Comparison of ENCODE assay signal across 12 mouse cellular contexts in the genomic region with DNA sequence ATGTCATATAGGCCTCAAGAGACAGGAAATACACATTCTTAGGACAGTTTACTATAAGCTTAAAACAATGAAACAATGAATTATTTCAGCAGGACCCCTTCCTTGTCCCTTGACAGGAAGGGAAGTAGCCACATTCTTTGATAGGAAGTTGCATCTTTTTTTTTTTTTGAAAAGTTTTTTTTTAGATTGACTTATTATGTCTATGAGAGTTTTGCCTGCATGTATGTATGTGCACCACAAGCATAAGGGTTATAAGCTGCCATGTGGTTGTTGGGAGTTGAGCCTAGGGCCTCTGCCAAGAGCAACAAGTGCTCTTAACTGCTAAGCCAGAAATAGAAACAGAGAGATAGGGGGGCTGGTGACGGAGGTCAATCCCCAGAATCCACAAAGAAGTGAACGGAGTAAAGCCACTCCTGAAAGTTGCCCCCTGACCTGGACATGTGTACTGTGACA. TPM values are rescaled to one million over a fixed set of nuclear protein-coding genes. Genes with fewer than 3 reads are reported as not detected.
DNase-seq lines count a peak whose midpoint lies in the region; ATAC-seq and TF ChIP-seq lines count a peak whose summit lies in the region.
"Had no signal": no experiment of that assay in that cellular context is flagged by ENCODE, and none has a peak within 500 bp of the region (broad histone marks: within the 10 kb centered on the region; RNA-seq: fewer than 3 reads in every experiment).

No protein-coding gene starts in this region.

- TF ChIP-seq CTCF in gastrocnemius, adult 2 months (IDR thresholded peaks at IDR 0.05) = no peak

- H3K36me3 ChIP-seq in liver, embryonic 12.5 days = peaks cover 79% of the 10 kb centered on the region

- no peak for ATAC-seq in liver, embryonic 12.5 days
- ATAC-seq in granulocyte monocyte progenitor cell, adult 5-6 weeks (replicated peaks; ENCODE audit: poor library complexity, severe bottlenecking) = no peak

- no peak overlapping the region for H3K4me2 ChIP-seq in liver, embryonic 12.5 days
- H3K4me2 ChIP-seq: midbrain, embryonic 12.5 days had no signal

- DNase-seq in gastrocnemius, adult 2 months = no peak
- DNase-seq in gastrocnemius, adult 18-20 months (ENCODE audit: low spot score) = no peak
- no peak for DNase-seq in liver
- peak; percentile 58 for DNase-seq in adipocyte (ENCODE audit: low spot score)
- peak; percentile 27 to 53 for DNase-seq in heart, postnatal 14 days
- DNase-seq in retina, embryonic 14.5 days (ENCODE audit: low spot score) = no peak
- DNase-seq: B cell, adult 2 months; cerebellum, adult 8-10 months had no signal

- intact Hi-C loops in gastrocnemius, adult 2 months (cut with DNase I) = no loop called here
- intact Hi-C loops in heart, postnatal 14 days (cut with DNase I) = no loop called here

- H3K9ac ChIP-seq in liver, embryonic 12.5 days = no peak overlapping the region
- H3K9ac ChIP-seq: midbrain, embryonic 12.5 days had no signal

- peak overlapping the region; percentile 94 for H3K27ac ChIP-seq in gastrocnemius, adult 2 months
- H3K27ac ChIP-seq in liver, embryonic 12.5 days = peak overlapping the region; percentile 52
- H3K27ac ChIP-seq: hindbrain, embryonic 10.5 days; midbrain, embryonic 12.5 days had no signal

- peaks cover 24% of the 10 kb centered on the region for H3K4me1 ChIP-seq in liver, embryonic 12.5 days
- H3K4me1 ChIP-seq: hindbrain, embryonic 10.5 days; midbrain, embryonic 12.5 days had no signal

- H3K27me3 ChIP-seq in liver, embryonic 12.5 days (replicated peaks) = no peaks in the 10 kb centered on the region
- H3K27me3 ChIP-seq: midbrain, embryonic 12.5 days had no signal

- no peaks in the 10 kb centered on the region for H3K9me3 ChIP-seq in liver, embryonic 12.5 days (replicated peaks)
- H3K9me3 ChIP-seq: hindbrain, embryonic 10.5 days; midbrain, embryonic 12.5 days had no signal

- WGBS in liver, embryonic 12.5 days (ENCODE audit: insufficient replicate concordance) = 34% methylated on average over 2 of the region's 2 CpGs

- peak overlapping the region; percentile 6; the same call in 1 of the 2 replicates for H3K4me3 ChIP-seq in gastrocnemius, adult 2 months
- no peak overlapping the region for H3K4me3 ChIP-seq in liver, embryonic 12.5 days
- H3K4me3 ChIP-seq: hindbrain, embryonic 10.5 days; midbrain, embryonic 12.5 days had no signal

RNA-seq across cellular contexts. Expression of a gene that starts 6.7 kb away (rescaled TPM):
- 10 to 100 TPM; 25.9 to 27.4 TPM for total RNA-seq in gastrocnemius, adult 2 months (2021)
- 10 to 100 TPM; 24.6 to 25.0 TPM for total RNA-seq in gastrocnemius, adult 18-20 months (2021)
- polyA plus RNA-seq in liver, embryonic 12.5 days (2016; fragmentation: Nextera tagmentation; extraction: Ambion mirVana) = 15.0 and 15.8 TPM in 2 replicates
- 10 to 100 TPM; 32.7 to 32.8 TPM for total RNA-seq in heart, postnatal 14 days (2021)
- total RNA-seq in granulocyte monocyte progenitor cell, adult 5-6 weeks (2014; fragmentation: Nextera tagmentation) = 37.3 and 40.0 TPM in 2 replicates
- 26.0 and 35.6 TPM in 2 replicates for total RNA-seq in granulocyte monocyte progenitor cell, adult 5-6 weeks (2017)

RNA-seq across cellular contexts. Expression of a gene that starts 26.2 kb away (rescaled TPM):
- 10 to 100 TPM; 34.1 to 43.9 TPM for total RNA-seq in gastrocnemius, adult 2 months (2021)
- 10 to 100 TPM; 32.6 to 40.7 TPM for total RNA-seq in gastrocnemius, adult 18-20 months (2021)
- 34.6 and 35.5 TPM in 2 replicates for polyA plus RNA-seq in liver, embryonic 12.5 days (2016; fragmentation: Nextera tagmentation; extraction: Ambion mirVana)
- total RNA-seq in heart, postnatal 14 days (2021) = 100 to 1,000 TPM; 136 to 143 TPM
- 21.2 and 22.1 TPM in 2 replicates for total RNA-seq in granulocyte monocyte progenitor cell, adult 5-6 weeks (2014; fragmentation: Nextera tagmentation)
- total RNA-seq in granulocyte monocyte progenitor cell, adult 5-6 weeks (2017) = 9.7 and 14.8 TPM in 2 replicates

RNA-seq across cellular contexts. Expression of a gene that starts 36.2 kb away (rescaled TPM):
- 100 to 1,000 TPM; 151 to 206 TPM for total RNA-seq in gastrocnemius, adult 2 months (2021)
- 100 to 1,000 TPM; 168 to 172 TPM for total RNA-seq in gastrocnemius, adult 18-20 months (2021)
- 65.7 and 69.3 TPM in 2 replicates for polyA plus RNA-seq in liver, embryonic 12.5 days (2016; fragmentation: Nextera tagmentation; extraction: Ambion mirVana)
- total RNA-seq in heart, postnatal 14 days (2021) = 100 to 1,000 TPM; 124 to 130 TPM
- total RNA-seq in granulocyte monocyte progenitor cell, adult 5-6 weeks (2014; fragmentation: Nextera tagmentation) = 141 and 143 TPM in 2 replicates
- total RNA-seq in granulocyte monocyte progenitor cell, adult 5-6 weeks (2017) = 58.0 and 74.5 TPM in 2 replicates

RNA-seq across cellular contexts. Expression of a gene that starts 54.9 kb away (rescaled TPM):
- 10 to 100 TPM; 53.4 to 64.3 TPM for total RNA-seq in gastrocnemius, adult 2 months (2021)
- total RNA-seq in gastrocnemius, adult 18-20 months (2021) = 10 to 100 TPM; 50.3 to 60.6 TPM
- 50.2 and 53.6 TPM in 2 replicates for polyA plus RNA-seq in liver, embryonic 12.5 days (2016; fragmentation: Nextera tagmentation; extraction: Ambion mirVana)
- total RNA-seq in heart, postnatal 14 days (2021) = 10 to 100 TPM; 91.1 to 94.4 TPM
- total RNA-seq in granulocyte monocyte progenitor cell, adult 5-6 weeks (2014; fragmentation: Nextera tagmentation) = 23.8 and 31.7 TPM in 2 replicates
- 33.2 and 38.1 TPM in 2 replicates for total RNA-seq in granulocyte monocyte progenitor cell, adult 5-6 weeks (2017)

Comparison
In these comparisons a context has a peak if more than half of its experiments do, and no peak if none do; other contexts are left out.
1. DNase-seq: peak in adipocyte (single experiment) and heart, postnatal 14 days (2 of 2); none in gastrocnemius, adult 2 months (single experiment), gastrocnemius, adult 18-20 months (single experiment), liver (single experiment) and retina, embryonic 14.5 days (single experiment).